Mouse (Mus musculus) adrenal gland, adult 8-10 months (tissue): ENCODE data around the gene Lgals3. TPM values are rescaled to one million over a fixed set of nuclear protein-coding genes. Genes with fewer than 3 reads are reported as not detected.

ENCODE experiments used
- total RNA-seq, 4 experiments: library from RNA; stranded (reverse); gene quantifications; 2 replicates each; pipeline ENCODE4 v1.2.4; 2022

Lgals3 gene
- total RNA-seq, 4 experiments from 2014 or later = 13.9 to 50.0 (median 27.4) TPM

Other genes starting within 250 kb of the Lgals3 start
- gene Gch1, start 178.3 kb upstream of the Lgals3 start, total RNA-seq = 10 to 100 TPM; 54.1 to 98.5 (median 75.2) TPM
- gene Wdhd1, start 90.9 kb upstream of the Lgals3 start, total RNA-seq = 1 to 10 TPM; 2.1 to 4.8 (median 2.6) TPM
- 10 to 100 TPM; 19.8 to 21.7 (median 20.8) TPM for gene Socs4, start 90.8 kb upstream of the Lgals3 start, total RNA-seq
- 10 to 100 TPM; 68.5 to 86.6 (median 83.1) TPM for gene Mapk1ip1l, start 69.5 kb upstream of the Lgals3 start, total RNA-seq
- 1 to 10 TPM; 1.3 to 2.9 (median 2.2) TPM for gene Dlgap5, start 50.7 kb downstream of the Lgals3 start, total RNA-seq
- 10 to 100 TPM; 19.9 to 24.6 (median 23.7) TPM for gene Fbxo34, start 82.7 kb downstream of the Lgals3 start, total RNA-seq
- 10 to 100 TPM; 14.2 to 21.5 (median 20.2) TPM for gene Atg14, start 202.9 kb downstream of the Lgals3 start, total RNA-seq